Mouse (Mus musculus) heart, embryonic 11.5 days (tissue): ENCODE measurements around the gene Hoxc8. TPM values are rescaled to one million over a fixed set of nuclear protein-coding genes. Genes with fewer than 3 reads are reported as not detected.
A peak's percentile ranks its signal among the peaks of the same experiment; 100 is the strongest.

Experiments
- ATAC-seq: fragments of 200-750 bp; cut with Nextera tagmentation; replicated peaks from 2 replicates; pipeline ENCODE4 v1.8.0; 2017; ENCODE audit warnings: moderate library complexity; ENCODE audit not compliant: insufficient number of reproducible peaks, low FRiP score, low TSS enrichment
- H3K27ac ChIP-seq: fragments of 300-500 bp; sonication (generic); 2 replicates; pipeline ENCODE4 v1.5.1; 2014; ENCODE audit warnings: mild to moderate bottlenecking, low read depth, low read length
- H3K27me3 ChIP-seq: fragments of 300-500 bp; sonication (generic); 2 replicates; pipeline ENCODE4 v1.6.1; 2014; ENCODE audit warnings: mild to moderate bottlenecking, low read length, mixed read lengths; ENCODE audit not compliant: control insufficient read depth, insufficient read depth
- H3K36me3 ChIP-seq: fragments of 300-500 bp; sonication (generic); 2 replicates; pipeline ENCODE4 v1.6.1; 2014; ENCODE audit warnings: mild to moderate bottlenecking, low read length, moderate library complexity, mixed read lengths; ENCODE audit not compliant: control insufficient read depth, insufficient read depth
- H3K4me1 ChIP-seq: fragments of 300-500 bp; sonication (generic); 2 replicates; pipeline ENCODE4 v1.6.1; 2014; ENCODE audit warnings: low read length; ENCODE audit not compliant: control insufficient read depth, insufficient read depth
- H3K4me2 ChIP-seq: fragments of 300-500 bp; sonication (generic); 2 replicates; pipeline ENCODE4 v1.6.1; 2014; ENCODE audit warnings: mild to moderate bottlenecking, moderate library complexity
- H3K4me3 ChIP-seq: fragments of 300-500 bp; sonication (generic); 2 replicates; pipeline ENCODE4 v1.5.1; 2014; ENCODE audit warnings: low read depth, low read length
- H3K9ac ChIP-seq: fragments of 300-500 bp; sonication (generic); 2 replicates; pipeline ENCODE4 v1.6.1; 2014; ENCODE audit warnings: mild to moderate bottlenecking, low read depth, low read length, moderate library complexity
- H3K9me3 ChIP-seq: fragments of 300-500 bp; sonication (generic); replicated peaks from 2 replicates; pipeline ENCODE4 v1.6.1; 2016; ENCODE audit warnings: low read length; ENCODE audit not compliant: control insufficient read depth
- WGBS: fragments of 180-500 bp; shearing (Covaris S2); extraction: QIAGEN DNeasy Blood & Tissue Kit; methylation state at CpG from one replicate; pipeline ENCODE4 v1.1.7; 2014; ENCODE audit not compliant: insufficient replicate concordance; 5-methylcytosine and 5-hydroxymethylcytosine counted together
- polyA plus RNA-seq: library from polyadenylated mRNA; unstranded; fragments of >200 nt; fragmentation: Nextera tagmentation; extraction: Ambion mirVana; gene quantifications from 2 replicates; pipeline ENCODE4 v1.2.1, GENCODE M21; 2014

Gene Hoxc8
- polyA plus RNA-seq, 1 experiment from 2014 or later = 0.20 TPM

DNA sequence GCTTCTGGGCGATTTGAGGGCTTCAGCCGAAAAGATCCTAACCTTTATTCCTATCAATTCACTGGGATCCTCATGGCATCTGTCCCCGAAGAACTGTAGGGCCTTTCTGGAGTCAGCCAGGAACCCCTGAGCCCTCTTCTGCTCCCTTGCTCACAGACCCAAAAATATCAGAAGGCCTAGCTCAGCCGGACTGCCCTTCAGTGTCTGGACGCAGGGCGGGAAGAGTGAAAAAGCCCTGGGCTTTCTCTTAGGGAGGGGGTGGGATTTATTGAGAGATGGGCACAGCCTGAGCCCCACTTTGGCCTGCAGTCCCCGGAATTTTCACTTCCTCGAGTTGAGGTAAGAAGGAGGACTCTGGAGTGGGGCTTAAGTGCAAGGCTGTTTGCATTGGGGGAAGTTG, 27.1 kb upstream of the Hoxc8 start:
- no peak for ATAC-seq
- H3K9ac ChIP-seq = no peak overlapping the region

GRCm38 (mm10) chr15:102963671-102964640, 26.5 kb upstream of the Hoxc8 start:
- Histone ChIP-seq H3K4me1 (0 out of 2 replicates have a peak, but pooled peaks cover 2% of the 10 kb centered on the region), H3K9ac (no peak overlapping the region), H3K4me2 (no peak overlapping the region), H3K9me3 (no peaks in the 10 kb centered on the region), H3K27me3 (peaks cover 93% of the 10 kb centered on the region), H3K36me3 (no peaks in the 10 kb centered on the region), H3K27ac (no peak overlapping the region), H3K4me3 (no peak overlapping the region)
- WGBS = 1% methylated on average over 28 of the region's 28 CpGs
- no peak for ATAC-seq

More for the DNA sequence above, 27.1 kb upstream of the Hoxc8 start:
- Histone ChIP-seq H3K36me3 (no peaks in the 10 kb centered on the region), H3K27me3 (peaks cover 93% of the 10 kb centered on the region), H3K9me3 (no peaks in the 10 kb centered on the region), H3K4me2 (no peak overlapping the region), H3K4me3 (no peak overlapping the region), H3K4me1 (0 out of 2 replicates have a peak, but pooled peaks cover 2% of the 10 kb centered on the region), H3K27ac (no peak overlapping the region)
- 3% methylated on average over 8 of the region's 8 CpGs for WGBS

GRCm38 (mm10) chr15:102965003-102965891, 25.2 kb upstream of the Hoxc8 start:
- 3% methylated on average over 26 of the region's 26 CpGs for WGBS
- H3K4me1 ChIP-seq = 0 out of 2 replicates have a peak, but pooled peaks cover 2% of the 10 kb centered on the region
- H3K27me3 ChIP-seq = peaks cover 96% of the 10 kb centered on the region
- H3K9ac ChIP-seq = no peak overlapping the region
- H3K9me3 ChIP-seq = no peaks in the 10 kb centered on the region
- no peak overlapping the region for H3K27ac ChIP-seq
- H3K4me3 ChIP-seq = no peak overlapping the region
- no peaks in the 10 kb centered on the region for H3K36me3 ChIP-seq
- no peak for ATAC-seq
- H3K4me2 ChIP-seq = no peak overlapping the region

DNA sequence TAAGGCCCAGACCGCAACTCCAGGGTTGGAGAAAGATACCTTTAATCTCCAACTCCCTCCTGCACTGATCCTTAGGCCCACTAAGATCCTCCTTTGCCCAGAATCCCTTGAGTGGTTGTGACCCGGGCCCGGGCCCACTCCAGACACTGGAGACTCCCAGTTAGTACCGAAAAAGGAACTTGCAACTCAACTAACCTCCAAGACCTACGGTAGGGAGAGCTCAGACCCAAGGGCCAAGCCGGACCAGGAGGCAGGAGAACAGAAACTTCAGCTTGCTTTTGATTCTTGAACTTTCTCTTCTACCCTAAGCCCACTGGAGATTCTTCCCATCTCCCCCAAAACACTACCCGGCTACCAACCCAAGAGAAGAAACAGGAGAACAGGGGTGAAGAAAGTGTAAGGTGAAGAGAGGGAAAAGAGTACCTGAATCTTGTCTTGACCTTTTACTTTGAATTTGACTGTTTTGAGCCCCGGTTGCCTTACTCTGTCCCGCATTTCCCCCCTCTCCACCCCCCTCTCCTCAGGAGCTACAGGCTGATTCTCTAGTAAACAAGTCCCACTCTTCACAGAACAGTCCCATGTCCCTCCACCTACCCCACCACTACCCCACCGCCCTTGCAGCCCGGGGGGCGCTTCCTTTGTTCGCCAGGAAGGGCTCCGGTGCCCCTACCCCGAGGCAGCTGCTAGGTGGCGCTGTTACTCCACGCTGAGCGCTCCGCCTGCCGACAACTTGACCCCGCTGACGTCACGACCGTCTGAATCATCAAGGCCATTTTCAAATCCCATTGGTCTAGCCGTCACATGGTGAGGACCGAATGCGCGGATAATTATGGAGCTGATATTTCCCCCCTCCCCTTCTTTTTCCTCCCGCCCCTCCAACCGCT, 24.3 kb upstream of the Hoxc8 start:
- 0 out of 2 replicates have a peak, but pooled peaks cover 2% of the 10 kb centered on the region for H3K4me1 ChIP-seq
- ATAC-seq = peak; percentile 35; the same call in 1 of the 2 replicates
- peak overlapping the region; percentile 23; the same call in 1 of the 2 replicates for H3K4me2 ChIP-seq
- H3K27me3 ChIP-seq = peaks cover 97% of the 10 kb centered on the region
- 0 out of 2 replicates have a peak overlapping the region, but pooled peaks have one; percentile 14 for H3K4me3 ChIP-seq
- H3K9ac ChIP-seq = no peak overlapping the region
- H3K9me3 ChIP-seq = no peaks in the 10 kb centered on the region
- no peaks in the 10 kb centered on the region for H3K36me3 ChIP-seq
- no peak overlapping the region for H3K27ac ChIP-seq
- 2% methylated on average over 29 of the region's 30 CpGs for WGBS

DNA sequence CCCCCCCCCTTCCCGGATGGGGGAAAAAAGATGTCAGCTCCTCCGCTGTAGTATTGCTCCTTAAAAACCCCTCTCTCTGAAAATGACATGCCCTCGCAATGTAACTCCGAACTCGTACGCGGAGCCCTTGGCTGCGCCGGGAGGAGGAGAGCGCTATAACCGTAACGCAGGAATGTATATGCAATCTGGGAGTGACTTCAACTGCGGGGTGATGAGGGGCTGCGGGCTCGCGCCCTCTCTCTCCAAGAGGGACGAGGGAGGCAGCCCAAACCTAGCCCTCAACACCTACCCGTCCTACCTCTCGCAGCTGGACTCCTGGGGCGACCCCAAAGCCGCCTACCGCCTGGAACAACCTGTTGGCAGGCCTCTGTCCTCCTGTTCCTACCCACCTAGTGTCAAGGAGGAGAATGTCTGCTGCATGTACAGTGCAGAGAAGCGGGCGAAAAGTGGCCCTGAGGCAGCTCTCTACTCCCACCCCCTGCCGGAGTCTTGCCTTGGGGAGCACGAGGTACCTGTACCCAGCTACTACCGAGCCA, 23.6 kb upstream of the Hoxc8 start, which contains the start of gene Hoxc10:
Gene Hoxc10 (plus strand): TSS at position 21 of the 536 bp plus-strand sequence.
- 3% methylated on average over 27 of the region's 27 CpGs for WGBS
- 0 out of 2 replicates have a peak, but pooled peaks have one; percentile 7 for ATAC-seq
- Histone ChIP-seq H3K27ac (no peak within 1 kb of the TSS), H3K4me3 (peak within 1 kb of the TSS; percentile 14; the same call in 1 of the 2 replicates), H3K9me3 (no peaks in the 10 kb centered on the region), H3K9ac (no peak within 1 kb of the TSS), H3K27me3 (peaks cover 97% of the 10 kb centered on the region), H3K4me2 (peak within 1 kb of the TSS; percentile 23; the same call in 1 of the 2 replicates), H3K36me3 (no peaks in the 10 kb centered on the region), H3K4me1 (0 out of 2 replicates have a peak, but pooled peaks cover 2% of the 10 kb centered on the region)

DNA sequence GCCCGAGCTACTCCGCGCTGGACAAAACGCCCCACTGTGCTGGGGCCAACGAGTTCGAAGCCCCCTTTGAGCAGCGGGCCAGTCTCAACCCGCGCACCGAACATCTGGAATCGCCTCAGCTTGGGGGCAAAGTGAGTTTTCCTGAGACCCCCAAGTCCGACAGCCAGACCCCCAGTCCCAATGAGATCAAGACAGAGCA, 23.2 kb upstream of the Hoxc8 start, which contains the start of gene Hoxc5:
Gene Hoxc5 (plus strand): TSS at position 132 of the 199 bp plus-strand sequence.
- ATAC-seq = no peak
- Histone ChIP-seq H3K4me1 (0 out of 2 replicates have a peak, but pooled peaks cover 2% of the 10 kb centered on the region), H3K27me3 (peaks cover 98% of the 10 kb centered on the region), H3K4me2 (peak within 1 kb of the TSS; percentile 23; the same call in 1 of the 2 replicates), H3K9ac (no peak within 1 kb of the TSS), H3K4me3 (peak within 1 kb of the TSS; percentile 14; the same call in 1 of the 2 replicates), H3K9me3 (no peaks in the 10 kb centered on the region), H3K27ac (no peak within 1 kb of the TSS), H3K36me3 (no peaks in the 10 kb centered on the region)
- 0% methylated on average over 12 of the region's 12 CpGs for WGBS

DNA sequence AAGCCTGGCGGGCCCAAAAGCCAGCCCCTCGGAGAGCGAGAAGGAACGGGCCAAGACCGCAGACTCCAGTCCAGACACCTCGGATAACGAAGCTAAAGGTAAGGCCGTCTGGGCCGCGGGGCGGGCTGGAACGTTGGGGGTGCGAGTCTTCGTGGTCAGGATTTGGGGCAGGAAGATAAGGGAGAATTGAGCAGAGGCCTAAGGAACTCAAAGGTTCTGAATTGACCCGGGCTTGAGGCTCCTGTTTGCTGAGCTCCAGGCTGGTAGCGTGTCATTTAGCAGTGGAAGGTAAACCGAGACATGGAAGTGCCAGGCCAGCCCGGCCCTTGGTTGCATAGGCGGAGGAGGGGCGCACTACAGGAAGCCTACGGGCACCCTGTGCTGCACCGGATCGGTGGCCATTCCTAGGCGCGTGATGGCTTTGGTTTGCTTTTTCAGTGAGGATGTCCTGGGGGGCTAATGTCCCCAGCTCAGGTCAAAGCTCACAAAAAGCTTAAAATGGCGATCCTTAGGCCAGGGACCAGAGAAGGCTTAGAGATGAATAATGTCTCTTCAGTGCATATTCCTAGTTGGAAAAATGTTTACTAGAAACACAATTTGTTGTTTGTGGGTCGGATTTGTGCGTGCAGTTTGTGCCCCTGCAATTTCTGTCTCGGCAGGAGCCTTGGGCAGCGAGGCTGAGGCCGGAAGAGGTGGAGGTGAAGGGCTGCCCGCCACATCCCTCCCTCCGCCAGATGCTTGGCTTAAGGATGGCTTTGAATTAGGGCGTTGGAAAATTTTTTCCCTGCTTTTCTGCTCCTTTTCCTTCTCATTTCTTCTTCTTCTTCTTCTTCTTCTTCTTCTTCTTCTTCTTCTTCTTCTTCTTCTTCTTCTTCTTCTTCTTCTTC, 22.7 kb upstream of the Hoxc8 start:
- Histone ChIP-seq H3K9me3 (no peaks in the 10 kb centered on the region), H3K4me3 (no peak overlapping the region), H3K9ac (no peak overlapping the region), H3K4me1 (0 out of 2 replicates have a peak, but pooled peaks cover 2% of the 10 kb centered on the region), H3K4me2 (no peak overlapping the region), H3K36me3 (no peaks in the 10 kb centered on the region), H3K27ac (no peak overlapping the region), H3K27me3 (peaks cover 98% of the 10 kb centered on the region)
- no peak for ATAC-seq
- WGBS = 2% methylated on average over 34 of the region's 34 CpGs
